In genomic region chr7:34233909-34234609, GRCm38 (mm10) we compare ENCODE assay signal across 7 mouse cellular contexts. TPM values are rescaled to one million over a fixed set of nuclear protein-coding genes. Genes with fewer than 3 reads are reported as not detected.
A peak's percentile ranks its signal among the peaks of the same experiment; 100 is the strongest.
DNase-seq lines count a peak whose midpoint lies in the region; ATAC-seq lines count a peak whose summit lies in the region.

No protein-coding gene starts in this region.

- peak; percentile 93 for ATAC-seq in intestine, embryonic 15.5 days

- DNase-seq in adrenal gland, adult 2 months: peak; percentile 100
- DNase-seq in embryo, embryonic 11.5 days (ENCODE audit: low read depth, low spot score): peak; percentile 98
- DNase-seq in gastrocnemius, postnatal 36 days: peak; percentile 96 to 97
- DNase-seq in left cerebral cortex, postnatal 25 days (ENCODE audit: low spot score in 2 of 2): peak; percentile 100
- peak; percentile 99 for DNase-seq in midbrain, embryonic 10.5 days (ENCODE audit: low spot score)
- peak; percentile 99 for DNase-seq in right cerebral cortex, postnatal 4 days

- H3K4me1 ChIP-seq in intestine, embryonic 15.5 days (replicated peaks): peaks cover 11% of the 10 kb centered on the region
- peaks cover 37% of the 10 kb centered on the region for H3K4me1 ChIP-seq in midbrain, embryonic 10.5 days

- peak overlapping the region; percentile 70 for H3K4me2 ChIP-seq in intestine, embryonic 15.5 days (replicated peaks)

- WGBS in intestine, embryonic 15.5 days: 0% methylated on average over 46 of the region's 46 CpGs
- under 1% methylated on average over 46 of the region's 46 CpGs for WGBS in midbrain, embryonic 10.5 days

- H3K9me3 ChIP-seq in intestine, embryonic 15.5 days: no peaks in the 10 kb centered on the region
- H3K9me3 ChIP-seq in midbrain, embryonic 10.5 days (replicated peaks): no peaks in the 10 kb centered on the region

- intact Hi-C loops in gastrocnemius, postnatal 36 days (cut with DNase I): no loop called here
- intact Hi-C loops in left cerebral cortex, postnatal 25 days (cut with DNase I): no loop called here

- H3K27me3 ChIP-seq in intestine, embryonic 15.5 days (replicated peaks): no peaks in the 10 kb centered on the region
- no peaks in the 10 kb centered on the region for H3K27me3 ChIP-seq in midbrain, embryonic 10.5 days (ENCODE audit: low read depth, poor library complexity, severe bottlenecking)

- H3K9ac ChIP-seq in intestine, embryonic 15.5 days: peak overlapping the region; percentile 60

- peak overlapping the region; percentile 33 for H3K4me3 ChIP-seq in intestine, embryonic 15.5 days (replicated peaks)
- peak overlapping the region; percentile 60 for H3K4me3 ChIP-seq in midbrain, embryonic 10.5 days

- H3K36me3 ChIP-seq in intestine, embryonic 15.5 days: peaks cover 14% of the 10 kb centered on the region
- peaks cover 31% of the 10 kb centered on the region for H3K36me3 ChIP-seq in midbrain, embryonic 10.5 days

- peak overlapping the region; percentile 93 for H3K27ac ChIP-seq in intestine, embryonic 15.5 days
- peak overlapping the region; percentile 90 for H3K27ac ChIP-seq in midbrain, embryonic 10.5 days (replicated peaks)

RNA-seq across cellular contexts. Expression of gene Gpi1, which starts 3.9 kb away (rescaled TPM):
- 100 to 1,000 TPM; 290 to 557 TPM for total RNA-seq in adrenal gland, adult 2 months (2021)
- 507 and 510 TPM in 2 replicates for polyA plus RNA-seq in adrenal gland, adult 2 months (2012; rRNA removed)
- 1,000 to 10,000 TPM; 1,148 to 1,175 TPM for total RNA-seq in gastrocnemius, postnatal 36 days (2021)
- 421 and 423 TPM in 2 replicates for polyA plus RNA-seq in intestine, embryonic 15.5 days (2015; fragmentation: Nextera tagmentation; extraction: Ambion mirVana)
- 100 to 1,000 TPM; 657 to 693 TPM for total RNA-seq in left cerebral cortex, postnatal 25 days (2021)
- polyA plus RNA-seq in midbrain, embryonic 10.5 days (2016; fragmentation: Nextera tagmentation; extraction: Ambion mirVana): 324 and 395 TPM in 2 replicates

RNA-seq across cellular contexts. Expression of gene Gm6096, which starts 16.8 kb away (rescaled TPM):
- total RNA-seq in adrenal gland, adult 2 months (2021): not detected
- polyA plus RNA-seq in adrenal gland, adult 2 months (2012; rRNA removed): not detected in 2 replicates
- not detected for total RNA-seq in gastrocnemius, postnatal 36 days (2021)
- not detected in 2 replicates for polyA plus RNA-seq in intestine, embryonic 15.5 days (2015; fragmentation: Nextera tagmentation; extraction: Ambion mirVana)
- total RNA-seq in left cerebral cortex, postnatal 25 days (2021): not detected
- polyA plus RNA-seq in midbrain, embryonic 10.5 days (2016; fragmentation: Nextera tagmentation; extraction: Ambion mirVana): not detected in 2 replicates

RNA-seq across cellular contexts. Expression of gene Pdcd2l, which starts 37.6 kb away (rescaled TPM):
- total RNA-seq in adrenal gland, adult 2 months (2021): 10 to 100 TPM; 15.4 to 24.4 TPM
- polyA plus RNA-seq in adrenal gland, adult 2 months (2012; rRNA removed): 27.9 and 31.1 TPM in 2 replicates
- total RNA-seq in gastrocnemius, postnatal 36 days (2021): 10 to 100 TPM; 15.3 to 18.1 TPM
- polyA plus RNA-seq in intestine, embryonic 15.5 days (2015; fragmentation: Nextera tagmentation; extraction: Ambion mirVana): 55.9 TPM in 2 replicates
- 10 to 100 TPM; 20.8 to 25.5 TPM for total RNA-seq in left cerebral cortex, postnatal 25 days (2021)
- polyA plus RNA-seq in midbrain, embryonic 10.5 days (2016; fragmentation: Nextera tagmentation; extraction: Ambion mirVana): 77.9 and 79.9 TPM in 2 replicates

Comparison
In these comparisons a context has a peak if more than half of its experiments do, and no peak if none do; other contexts are left out.
1. Peak in every context shown above with its lines: DNase-seq, ATAC-seq, H3K4me3 ChIP-seq and H3K27ac ChIP-seq.